Mouse (Mus musculus) CD4-positive, CD25-positive, alpha-beta regulatory T cell, adult 2 months (primary cell): ENCODE results near the gene Fat3.

Experiments used
- DNase-seq: peaks from one replicate; pipeline ENCODE4 v3.0.0-alpha.2; 2012; ENCODE audit warnings: low read depth, low spot score

Fat3 gene

GRCm38 (mm10) chr9:16029066-16029465, 472.0 kb downstream of the Fat3 start:
- DNase-seq = no peak

DNA sequence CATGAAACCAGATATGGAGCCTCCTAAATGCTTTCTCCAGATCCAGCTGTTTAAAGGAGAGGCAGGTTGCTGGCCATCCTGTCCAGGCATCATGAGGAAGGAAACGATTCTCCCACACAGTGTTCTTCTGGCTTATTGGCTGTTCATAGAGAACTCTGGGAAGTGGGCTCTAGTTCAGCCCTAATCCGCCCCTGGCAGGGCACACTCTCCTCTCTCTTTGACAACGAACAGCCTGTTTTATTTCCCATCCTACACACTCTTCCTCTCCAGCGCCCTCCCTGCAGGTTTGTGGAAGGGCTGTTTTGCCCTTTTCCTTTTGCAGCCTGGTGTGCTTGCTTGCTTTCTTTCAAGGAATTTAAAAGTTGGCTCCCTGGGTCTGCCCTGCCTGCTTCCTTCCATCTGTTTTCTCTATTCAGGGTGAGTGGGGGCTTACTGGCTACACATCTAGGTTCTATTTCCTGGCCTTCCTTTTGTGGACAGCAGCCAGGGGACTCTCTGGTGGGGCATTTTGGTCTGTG, 472.6 kb downstream of the Fat3 start:
- no peak for DNase-seq

GRCm38 (mm10) chr9:16026054-16026453, 475.0 kb downstream of the Fat3 start:
- DNase-seq = no peak

DNA sequence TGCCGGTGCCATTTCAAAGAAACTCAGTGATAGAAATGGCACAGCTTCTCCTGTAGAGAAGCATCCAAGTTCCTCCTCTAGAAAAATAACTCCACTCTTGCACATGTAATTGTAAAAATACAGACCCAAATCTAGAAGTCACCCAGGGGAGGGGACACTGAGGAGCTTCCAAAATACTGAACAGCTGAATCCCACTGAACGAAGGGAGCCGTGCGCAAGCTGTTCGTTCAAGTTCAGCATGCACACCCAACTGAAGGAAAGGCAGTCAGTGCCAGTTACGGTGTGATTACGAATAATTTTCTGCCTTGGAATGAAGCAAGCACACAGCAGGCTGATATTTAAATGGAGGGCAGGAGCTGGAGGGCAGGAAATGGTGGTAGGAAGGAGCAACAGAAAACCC, 476.4 kb downstream of the Fat3 start:
- DNase-seq = no peak

DNA sequence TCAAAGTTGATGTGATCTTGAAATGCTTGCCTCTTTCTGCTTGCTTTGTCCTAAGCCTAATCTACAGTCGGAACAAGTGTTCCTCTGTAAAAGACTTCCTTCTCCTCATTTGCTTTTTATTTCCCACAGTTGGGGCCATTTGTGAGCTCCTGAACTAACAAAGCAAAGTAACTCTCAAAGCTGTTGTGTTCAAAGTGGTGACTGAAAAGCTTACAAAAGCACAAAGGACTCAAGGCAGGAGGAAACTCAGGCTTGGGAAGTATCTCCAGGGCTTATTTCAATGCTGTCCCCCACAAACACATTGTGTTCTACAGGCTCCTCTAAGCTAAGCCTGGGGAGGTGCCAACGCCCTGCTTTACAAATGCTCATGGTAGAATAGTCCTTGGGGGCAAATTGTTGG, 487.0 kb downstream of the Fat3 start:
- DNase-seq = no peak

GRCm38 (mm10) chr9:16011382-16011781, 489.7 kb downstream of the Fat3 start:
- DNase-seq = no peak

DNA sequence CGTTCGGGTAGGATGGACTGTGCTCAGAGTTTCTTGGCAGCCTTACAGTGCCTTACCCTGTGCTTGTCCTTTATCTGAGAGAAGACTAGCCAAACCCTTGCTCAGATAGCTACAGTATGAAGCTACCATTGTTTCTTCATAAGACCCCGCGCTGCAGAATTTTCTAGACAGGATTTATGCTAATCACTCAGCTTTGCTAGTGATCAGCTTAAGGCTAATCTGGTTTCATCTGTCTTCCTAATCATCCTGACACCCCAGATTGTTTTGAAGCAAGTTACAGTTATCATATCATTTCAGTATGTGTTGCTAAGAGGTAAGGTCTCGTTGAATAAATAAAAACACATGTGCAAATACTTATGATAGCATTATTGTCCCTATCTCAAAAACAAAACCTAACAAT, 493.6 kb downstream of the Fat3 start:
- no peak for DNase-seq

- no peak for DNase-seq
Measured at GRCm38 (mm10) chr9:16002991-16003390, 498.1 kb downstream of the Fat3 start.

DNA sequence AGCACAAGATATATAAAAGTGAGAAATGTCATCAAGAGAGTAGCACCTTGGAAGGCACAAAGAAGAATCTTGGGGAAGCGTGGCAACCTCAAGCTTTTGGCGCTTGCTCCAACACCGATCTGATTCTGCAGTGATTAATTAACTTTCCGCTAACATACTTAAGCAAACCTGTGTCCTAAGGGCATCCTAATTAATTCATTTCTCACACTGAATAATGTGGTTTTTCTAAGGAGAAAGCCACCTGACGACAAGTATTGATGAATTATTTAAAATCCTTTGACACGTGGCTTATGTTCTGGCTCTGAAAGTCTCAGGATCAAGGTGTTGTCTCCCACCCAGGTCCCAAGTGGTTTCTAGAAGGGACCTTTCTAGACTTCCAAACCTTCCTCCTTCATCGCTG, 506.3 kb downstream of the Fat3 start:
- DNase-seq = no peak

DNA sequence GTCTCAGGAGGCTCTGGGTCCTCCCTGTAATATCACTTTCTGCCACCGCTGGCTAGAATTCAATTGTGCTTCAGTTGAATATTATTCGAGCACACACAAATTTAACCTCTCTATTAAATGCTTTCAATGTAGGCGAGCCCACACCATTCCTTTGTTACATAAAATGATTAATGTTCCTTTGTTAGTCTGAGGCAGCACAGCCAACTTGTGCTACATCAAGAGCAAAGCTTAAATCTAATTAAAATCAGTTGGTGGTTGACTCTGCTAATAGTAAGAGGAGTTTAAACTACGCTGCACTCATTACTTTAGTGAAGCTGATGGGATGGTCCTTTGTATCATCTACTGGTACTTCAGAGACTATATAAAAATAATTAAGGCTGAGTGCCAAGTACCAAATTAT, 506.9 kb downstream of the Fat3 start:
- DNase-seq = no peak

- DNase-seq = no peak
Measured at GRCm38 (mm10) chr9:15992158-15992846, 508.8 kb downstream of the Fat3 start.

GRCm38 (mm10) chr9:15978317-15978716, 522.8 kb downstream of the Fat3 start:
- DNase-seq = no peak

DNA sequence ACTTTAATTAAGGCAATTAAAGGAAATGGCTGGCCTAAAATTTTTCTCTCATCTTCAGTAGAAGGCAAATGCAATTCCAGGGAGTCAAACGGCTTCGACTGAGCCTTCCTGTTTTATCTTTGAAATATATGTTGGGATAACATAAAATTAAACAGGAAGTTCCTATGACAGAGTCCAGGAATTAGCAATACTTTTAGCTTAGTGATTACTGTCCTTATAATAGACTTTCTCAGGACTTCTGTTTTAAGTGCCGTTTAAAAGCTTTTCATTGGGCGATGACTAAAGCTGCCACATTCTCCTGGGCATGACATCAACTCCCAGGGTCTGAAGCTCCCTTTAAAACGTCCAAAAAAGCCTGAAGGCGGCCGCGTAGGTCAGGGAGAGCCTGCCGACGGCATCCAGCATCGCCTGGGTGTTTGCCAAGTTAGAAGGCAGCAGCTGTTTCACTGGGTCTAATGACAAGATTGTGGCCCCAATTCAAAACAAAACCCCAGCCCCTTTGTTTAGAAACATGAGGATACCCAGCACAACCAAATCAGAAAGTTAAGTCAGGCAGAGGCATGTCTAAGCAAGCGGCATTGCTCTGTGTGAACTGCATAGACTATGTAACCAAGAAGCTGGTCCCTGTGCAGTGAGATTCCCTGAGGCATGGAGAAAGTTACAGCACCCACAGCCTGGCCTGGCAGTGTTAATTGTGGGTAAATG, 524.0 kb downstream of the Fat3 start:
- no peak for DNase-seq

GRCm38 (mm10) chr9:15975999-15976398, 525.1 kb downstream of the Fat3 start:
- DNase-seq = no peak

- no peak for DNase-seq
Measured at GRCm38 (mm10) chr9:15972201-15972600, 528.9 kb downstream of the Fat3 start.

GRCm38 (mm10) chr9:15971393-15971792, 529.7 kb downstream of the Fat3 start:
- no peak for DNase-seq

DNA sequence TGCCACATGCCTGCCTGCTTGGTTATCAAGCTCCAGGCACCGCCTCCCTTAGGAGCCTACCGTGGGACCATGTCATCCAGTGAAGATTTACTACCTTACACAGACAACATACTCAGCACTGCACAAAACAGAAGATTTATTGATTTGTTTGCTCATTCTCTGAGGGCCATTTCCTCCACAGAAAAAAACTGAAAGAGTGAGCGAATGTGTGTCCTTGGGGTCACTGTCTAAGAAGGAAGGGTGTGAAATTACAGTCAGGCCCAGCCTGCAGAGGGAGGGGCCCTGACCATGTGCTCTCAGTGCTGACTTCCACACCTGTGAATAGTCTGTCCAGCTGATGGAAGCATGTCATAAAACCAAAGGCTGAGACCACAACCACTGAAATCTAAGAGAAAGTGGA, 536.9 kb downstream of the Fat3 start:
- DNase-seq = no peak

- DNase-seq = no peak
Measured at GRCm38 (mm10) chr9:15962886-15963285, 538.2 kb downstream of the Fat3 start.

- DNase-seq = no peak
Measured at GRCm38 (mm10) chr9:15958224-15958787, 542.8 kb downstream of the Fat3 start.

DNA sequence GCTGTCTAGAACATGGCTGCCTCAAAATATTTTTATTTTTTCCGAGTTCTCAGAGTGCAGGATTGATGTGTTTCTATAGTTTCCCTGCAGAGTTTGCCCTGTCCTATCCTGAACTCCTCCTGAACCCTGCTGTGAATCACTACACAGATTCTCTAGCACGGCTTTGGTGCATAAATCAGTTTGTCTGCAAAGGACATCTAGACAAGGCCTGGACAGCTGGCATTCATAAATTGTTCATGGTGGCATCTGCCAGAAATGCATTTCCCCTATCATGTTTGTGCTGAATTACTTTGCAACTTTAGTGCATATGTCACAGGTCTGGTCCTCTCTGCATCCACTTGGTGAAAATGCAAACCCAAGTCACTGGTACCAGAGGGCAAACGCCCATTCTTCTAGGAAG, 543.3 kb downstream of the Fat3 start:
- DNase-seq = no peak

GRCm38 (mm10) chr9:15955147-15955782, 545.8 kb downstream of the Fat3 start:
- no peak for DNase-seq

DNA sequence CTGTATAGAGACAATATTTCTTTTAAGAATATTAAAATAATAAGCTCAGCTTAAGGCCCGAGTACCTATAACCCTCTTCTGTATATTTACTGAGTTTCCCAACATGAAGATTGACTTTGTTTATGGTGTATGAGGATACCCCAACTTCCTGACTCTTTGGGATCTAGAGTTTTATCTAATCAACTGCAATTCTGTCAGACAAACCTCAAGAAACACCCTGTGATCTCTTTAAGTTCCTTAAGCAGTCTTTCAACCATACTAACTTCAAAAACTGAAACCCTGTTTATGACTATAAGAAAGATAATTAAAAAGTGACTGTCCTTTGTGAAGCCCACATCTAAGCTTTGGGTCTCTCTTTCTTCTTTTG, 546.8 kb downstream of the Fat3 start:
- no peak for DNase-seq
